Mouse (Mus musculus): ENCODE results near the gene Tstd1.

Tstd1 gene

DNA sequence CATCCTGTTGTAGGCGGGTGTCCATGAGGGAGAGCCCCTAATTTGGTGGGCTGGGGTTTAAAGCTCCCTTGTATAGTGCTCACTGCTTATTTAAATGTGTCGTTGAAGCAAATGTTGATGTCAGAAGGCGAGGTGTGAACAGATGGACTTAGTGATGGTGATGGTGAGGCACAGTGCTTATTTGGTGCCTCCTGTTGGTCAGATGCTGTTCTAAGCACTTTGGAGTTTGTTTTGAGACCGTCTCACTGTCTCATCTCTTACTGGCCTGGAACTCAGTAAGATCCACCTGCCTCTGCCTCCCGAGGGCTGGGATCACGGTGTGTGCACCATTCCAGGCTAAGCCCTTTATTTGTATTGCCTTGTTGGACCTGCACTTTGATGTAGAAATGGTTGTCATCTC, 36.3 kb downstream of the Tstd1 start:
- no peak for DNase-seq (ENCODE audit: low spot score)

GRCm38 (mm10) chr1:171457568-171457967, 38.9 kb downstream of the Tstd1 start:
- no peak for DNase-seq (ENCODE audit: low spot score)

DNA sequence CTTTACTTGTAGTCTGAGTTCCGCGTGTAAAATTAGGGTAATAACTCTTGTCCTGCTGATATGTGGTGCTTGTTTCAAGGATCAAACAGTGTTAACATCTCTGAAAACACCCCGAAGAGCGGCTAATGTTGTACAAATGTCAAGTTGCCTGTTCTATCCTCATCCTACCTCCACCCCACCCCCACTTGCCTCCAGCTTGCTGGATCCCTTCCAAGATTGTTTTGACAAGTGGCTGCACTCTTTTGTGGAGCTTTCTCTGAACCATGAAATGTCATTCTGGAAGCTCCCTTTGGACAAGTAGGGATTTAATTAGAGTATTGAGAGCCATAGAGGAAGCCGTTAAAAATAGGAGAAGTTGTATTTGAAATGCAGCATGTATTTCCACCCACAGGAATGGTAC, 41.1 kb downstream of the Tstd1 start:
- no peak for DNase-seq (ENCODE audit: low spot score)

DNA sequence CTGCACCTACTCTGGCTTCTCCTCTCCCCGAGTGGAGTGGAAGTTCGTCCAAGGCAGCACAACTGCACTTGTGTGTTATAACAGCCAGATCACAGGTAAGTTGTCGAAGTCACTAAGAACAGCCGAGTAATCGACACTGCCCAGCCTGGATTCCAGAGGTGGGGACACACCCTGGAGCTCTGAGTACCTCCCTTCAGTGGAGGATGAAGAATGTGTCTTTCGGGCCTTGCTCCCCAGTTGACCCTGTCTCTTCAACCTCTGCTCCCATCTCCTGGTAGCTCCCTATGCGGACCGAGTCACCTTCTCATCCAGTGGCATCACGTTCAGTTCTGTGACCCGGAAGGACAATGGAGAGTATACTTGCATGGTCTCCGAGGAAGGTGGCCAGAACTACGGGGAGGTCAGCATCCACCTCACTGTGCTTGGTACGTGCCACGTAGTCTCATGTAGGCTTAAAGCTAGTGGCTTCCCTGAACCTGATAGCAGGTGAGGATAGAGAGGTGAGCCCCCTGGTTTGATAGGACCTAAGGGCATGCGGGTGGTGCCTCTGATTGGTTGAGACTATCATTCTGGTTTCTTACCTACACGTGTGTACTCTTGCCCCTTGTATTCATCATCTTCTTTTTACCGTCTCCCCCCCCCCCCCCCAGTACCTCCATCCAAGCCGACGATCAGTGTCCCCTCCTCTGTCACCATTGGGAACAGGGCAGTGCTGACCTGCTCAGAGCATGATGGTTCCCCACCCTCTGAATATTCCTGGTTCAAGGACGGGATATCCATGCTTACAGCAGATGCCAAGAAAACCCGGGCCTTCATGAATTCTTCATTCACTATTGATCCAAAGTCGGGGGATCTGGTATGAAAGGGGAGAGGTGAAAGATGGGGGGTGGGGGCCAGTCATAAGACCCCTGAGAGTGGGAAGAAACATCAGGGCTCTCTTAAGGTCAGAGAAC, 42.2 kb downstream of the Tstd1 start:
- DNase-seq (ENCODE audit: low spot score), result no peak

GRCm38 (mm10) chr1:171463133-171463532, 44.5 kb downstream of the Tstd1 start:
- DNase-seq (ENCODE audit: low spot score), result no peak

DNA sequence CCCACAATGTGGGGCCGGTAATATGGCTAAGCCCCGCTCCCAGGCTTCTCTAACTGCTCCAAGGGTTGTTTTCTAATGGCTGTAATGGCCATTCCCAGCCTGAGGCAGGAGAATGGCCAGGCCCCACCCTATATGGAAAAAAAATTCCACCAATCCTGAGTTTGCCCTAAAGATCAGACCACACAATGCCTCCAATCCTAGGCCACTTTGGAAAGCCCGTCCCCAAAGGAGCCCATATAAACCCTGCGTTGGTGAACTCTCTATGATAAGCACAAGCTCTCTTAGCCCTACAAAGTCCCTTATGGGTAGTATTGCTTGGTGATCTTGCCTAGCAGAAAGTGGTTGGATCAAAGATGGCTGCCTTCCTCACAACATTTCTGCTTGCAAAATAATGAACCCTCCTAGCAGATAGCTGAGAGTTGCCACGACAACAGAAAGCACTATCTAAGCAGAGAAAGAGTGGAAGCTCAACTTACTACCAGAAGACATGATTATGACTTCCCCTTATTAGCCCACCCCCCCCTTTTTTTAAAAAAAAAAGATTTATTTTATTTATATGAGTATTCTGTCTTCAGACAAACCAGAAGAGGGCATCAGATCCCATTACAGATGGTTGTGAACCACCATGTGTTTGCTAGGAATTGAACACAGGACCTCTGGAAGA, 47.2 kb downstream of the Tstd1 start:
- no peak for DNase-seq (ENCODE audit: low spot score)

- DNase-seq (ENCODE audit: low spot score), result no peak
Measured at GRCm38 (mm10) chr1:171466565-171466964, 47.9 kb downstream of the Tstd1 start.

DNA sequence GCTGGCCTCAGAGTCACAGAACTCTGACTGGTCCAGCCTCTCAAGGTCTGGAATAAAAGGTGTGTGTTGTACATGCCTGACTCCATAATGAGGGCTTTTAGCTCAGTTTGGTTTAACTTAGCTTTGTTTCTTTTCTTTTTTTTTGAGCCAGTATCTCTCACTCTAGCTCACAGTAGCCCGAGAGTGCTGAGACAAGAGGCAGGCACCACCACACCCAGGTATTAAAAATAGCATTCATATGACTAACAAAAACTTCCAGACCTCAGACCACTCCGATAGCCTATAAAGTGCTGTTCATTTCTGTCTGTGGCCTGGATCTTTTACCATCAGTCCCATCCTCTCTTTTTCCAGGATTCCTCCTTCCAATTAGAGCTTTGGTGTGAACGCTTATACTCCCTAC, 51.0 kb downstream of the Tstd1 start:
- no peak for DNase-seq (ENCODE audit: low spot score)
